Mouse (Mus musculus) 3134 (cell line): ENCODE results near the gene Ssbp3.

Experiments used
- DNase-seq: peaks from one replicate; pipeline ENCODE4 v3.0.0-alpha.2; 2011; ENCODE audit warnings: low spot score; ENCODE audit not compliant: insufficient read length; ENCODE audit errors: extremely low read depth

The Ssbp3 gene

GRCm38 (mm10) chr4:106955729-106956712, 45.5 kb downstream of the Ssbp3 start:
- DNase-seq: no peak

- DNase-seq: no peak
Measured at GRCm38 (mm10) chr4:106958117-106958516, 47.6 kb downstream of the Ssbp3 start.

- no peak for DNase-seq
Measured at GRCm38 (mm10) chr4:106958561-106958960, 48.1 kb downstream of the Ssbp3 start.

- DNase-seq: no peak
Measured at GRCm38 (mm10) chr4:106959506-106960302, 49.2 kb downstream of the Ssbp3 start.

- DNase-seq: no peak
Measured at GRCm38 (mm10) chr4:106960476-106960875, 50.0 kb downstream of the Ssbp3 start.

GRCm38 (mm10) chr4:106961321-106961720, 50.8 kb downstream of the Ssbp3 start:
- DNase-seq: no peak

- DNase-seq: no peak
Measured at GRCm38 (mm10) chr4:106964356-106964755, 53.9 kb downstream of the Ssbp3 start.

GRCm38 (mm10) chr4:106964996-106965395, 54.5 kb downstream of the Ssbp3 start:
- DNase-seq: no peak

GRCm38 (mm10) chr4:106966443-106966842, 55.9 kb downstream of the Ssbp3 start:
- DNase-seq: no peak

GRCm38 (mm10) chr4:106968910-106969309, 58.4 kb downstream of the Ssbp3 start:
- DNase-seq: no peak

- DNase-seq: no peak
Measured at GRCm38 (mm10) chr4:106970786-106971185, 60.3 kb downstream of the Ssbp3 start.

- DNase-seq: no peak
Measured at GRCm38 (mm10) chr4:106972061-106972460, 61.6 kb downstream of the Ssbp3 start.

GRCm38 (mm10) chr4:106972461-106973384, 62.2 kb downstream of the Ssbp3 start:
- DNase-seq: no peak

- no peak for DNase-seq
Measured at GRCm38 (mm10) chr4:106975324-106975723, 64.8 kb downstream of the Ssbp3 start.

GRCm38 (mm10) chr4:106975890-106976289, 65.4 kb downstream of the Ssbp3 start:
- DNase-seq: no peak

- no peak for DNase-seq
Measured at GRCm38 (mm10) chr4:106976576-106976975, 66.1 kb downstream of the Ssbp3 start.

- no peak for DNase-seq
Measured at GRCm38 (mm10) chr4:106977218-106977651, 66.7 kb downstream of the Ssbp3 start.

- no peak for DNase-seq
Measured at GRCm38 (mm10) chr4:106978376-106978775, 67.9 kb downstream of the Ssbp3 start.

- no peak for DNase-seq
Measured at GRCm38 (mm10) chr4:106980669-106981068, 70.2 kb downstream of the Ssbp3 start.

- DNase-seq: no peak
Measured at GRCm38 (mm10) chr4:106981385-106982103, 71.0 kb downstream of the Ssbp3 start.
